Mouse (Mus musculus): ENCODE data around the gene Aanat.
"Not testable (repeated sequence)": the region's sequence is repeated elsewhere in the genome, so short reads cannot be mapped to it uniquely, and the experiment has no call there.

The Aanat gene

GRCm38 (mm10) chr11:116609965-116610630 lies 23.9 kb downstream of the Aanat start:
- no peak for DNase-seq (ENCODE audit: inconsistent age in 2 of 2, low spot score in 1 of 2)

GRCm38 (mm10) chr11:116611168-116611567 lies 24.9 kb downstream of the Aanat start:
- not testable (repeated sequence) for DNase-seq (ENCODE audit: inconsistent age in 2 of 2, low spot score in 1 of 2)

GRCm38 (mm10) chr11:116611883-116612282 lies 25.7 kb downstream of the Aanat start:
- DNase-seq (ENCODE audit: inconsistent age in 2 of 2, low spot score in 1 of 2) = no peak

- DNase-seq (ENCODE audit: inconsistent age in 2 of 2, low spot score in 1 of 2) = no peak
Observed at GRCm38 (mm10) chr11:116612554-116612953, 26.3 kb downstream of the Aanat start.

GRCm38 (mm10) chr11:116613234-116613633 lies 27.0 kb downstream of the Aanat start:
- DNase-seq (ENCODE audit: inconsistent age in 2 of 2, low spot score in 1 of 2) = no peak

GRCm38 (mm10) chr11:116615735-116616437 lies 29.7 kb downstream of the Aanat start:
- peak in 1 of 2 experiments; percentile 72 for DNase-seq (ENCODE audit: inconsistent age in 2 of 2, low spot score in 1 of 2)

- DNase-seq (ENCODE audit: inconsistent age in 2 of 2, low spot score in 1 of 2) = peak in 1 of 2 experiments; percentile 71
Observed at GRCm38 (mm10) chr11:116616438-116617118, 30.3 kb downstream of the Aanat start.

- peak in 1 of 2 experiments; percentile 79 for DNase-seq (ENCODE audit: inconsistent age in 2 of 2, low spot score in 1 of 2)
Observed at GRCm38 (mm10) chr11:116617641-116618040, 31.4 kb downstream of the Aanat start.

- DNase-seq (ENCODE audit: inconsistent age in 2 of 2, low spot score in 1 of 2) = no peak
Observed at GRCm38 (mm10) chr11:116618666-116619065, 32.4 kb downstream of the Aanat start.

GRCm38 (mm10) chr11:116619156-116619555 lies 32.9 kb downstream of the Aanat start:
- peak in 1 of 2 experiments; percentile 50 for DNase-seq (ENCODE audit: inconsistent age in 2 of 2, low spot score in 1 of 2)

- DNase-seq (ENCODE audit: inconsistent age in 2 of 2, low spot score in 1 of 2) = peak in 1 of 2 experiments; percentile 55
Observed at GRCm38 (mm10) chr11:116619561-116619960, 33.3 kb downstream of the Aanat start.

- DNase-seq (ENCODE audit: inconsistent age in 2 of 2, low spot score in 1 of 2) = no peak
Observed at GRCm38 (mm10) chr11:116620073-116620472, 33.8 kb downstream of the Aanat start.

GRCm38 (mm10) chr11:116620559-116621253 lies 34.5 kb downstream of the Aanat start:
- no peak for DNase-seq (ENCODE audit: inconsistent age in 2 of 2, low spot score in 1 of 2)

GRCm38 (mm10) chr11:116621258-116621704 lies 35.0 kb downstream of the Aanat start:
- DNase-seq (ENCODE audit: inconsistent age in 2 of 2, low spot score in 1 of 2) = peak; percentile 95 to 97

- peak in 1 of 2 experiments; percentile 80 for DNase-seq (ENCODE audit: inconsistent age in 2 of 2, low spot score in 1 of 2)
Observed at GRCm38 (mm10) chr11:116623281-116624124, 37.3 kb downstream of the Aanat start.

- DNase-seq (ENCODE audit: inconsistent age in 2 of 2, low spot score in 1 of 2) = peak; percentile 90 to 96
Observed at GRCm38 (mm10) chr11:116624131-116624832, 38.0 kb downstream of the Aanat start.

GRCm38 (mm10) chr11:116625081-116626000 lies 39.1 kb downstream of the Aanat start:
- peak in 1 of 2 experiments; percentile 79 for DNase-seq (ENCODE audit: inconsistent age in 2 of 2, low spot score in 1 of 2)

- no peak for DNase-seq (ENCODE audit: inconsistent age in 2 of 2, low spot score in 1 of 2)
Observed at GRCm38 (mm10) chr11:116626299-116627071, 40.3 kb downstream of the Aanat start, which contains the start of gene Rhbdf2. Gene Rhbdf2 (minus strand): TSS chr11:116627019.
